Mouse (Mus musculus): Measurements from ENCODE around the gene Rpia. TPM values are rescaled to one million over a fixed set of nuclear protein-coding genes. Genes with fewer than 3 reads are reported as not detected.

The Rpia gene
- polyA plus RNA-seq, 1 experiment: 15.7 TPM

GRCm38 (mm10) chr6:70805820-70806513 is 13.9 kb upstream of the Rpia start:
- DNase-seq (ENCODE audit: extremely low spot score in 1 of 2, low spot score in 1 of 2): peak in 1 of 2 experiments; percentile 86

GRCm38 (mm10) chr6:70805267-70805666 is 13.2 kb upstream of the Rpia start:
- peak in 1 of 2 experiments; percentile 87 for DNase-seq (ENCODE audit: extremely low spot score in 1 of 2, low spot score in 1 of 2)

GRCm38 (mm10) chr6:70804632-70805031 is 12.6 kb upstream of the Rpia start:
- DNase-seq (ENCODE audit: extremely low spot score in 1 of 2, low spot score in 1 of 2): peak in 1 of 2 experiments; percentile 49

- peak in 1 of 2 experiments; percentile 51 for DNase-seq (ENCODE audit: extremely low spot score in 1 of 2, low spot score in 1 of 2)
Observed at GRCm38 (mm10) chr6:70797581-70798251, 5.7 kb upstream of the Rpia start.

GRCm38 (mm10) chr6:70796940-70797339 is 4.9 kb upstream of the Rpia start:
- DNase-seq (ENCODE audit: extremely low spot score in 1 of 2, low spot score in 1 of 2): no peak

GRCm38 (mm10) chr6:70792644-70793043 is 612 bp upstream of the Rpia start:
- no peak for DNase-seq (ENCODE audit: extremely low spot score in 1 of 2, low spot score in 1 of 2)

GRCm38 (mm10) chr6:70790852-70791761 is 925 bp downstream of the Rpia start:
- DNase-seq (ENCODE audit: extremely low spot score in 1 of 2, low spot score in 1 of 2): no peak

GRCm38 (mm10) chr6:70790034-70790650 is 1.9 kb downstream of the Rpia start:
- no peak for DNase-seq (ENCODE audit: extremely low spot score in 1 of 2, low spot score in 1 of 2)

- no peak for DNase-seq (ENCODE audit: extremely low spot score in 1 of 2, low spot score in 1 of 2)
Observed at GRCm38 (mm10) chr6:70789134-70789533, 2.9 kb downstream of the Rpia start.

GRCm38 (mm10) chr6:70787524-70787923 is 4.5 kb downstream of the Rpia start:
- DNase-seq (ENCODE audit: extremely low spot score in 1 of 2, low spot score in 1 of 2): no peak

- DNase-seq (ENCODE audit: extremely low spot score in 1 of 2, low spot score in 1 of 2): no peak
Observed at GRCm38 (mm10) chr6:70785852-70786251, 6.2 kb downstream of the Rpia start.

GRCm38 (mm10) chr6:70784811-70785210 is 7.2 kb downstream of the Rpia start:
- DNase-seq (ENCODE audit: extremely low spot score in 1 of 2, low spot score in 1 of 2): no peak

- DNase-seq (ENCODE audit: extremely low spot score in 1 of 2, low spot score in 1 of 2): no peak
Observed at GRCm38 (mm10) chr6:70781336-70781735, 10.7 kb downstream of the Rpia start.

- DNase-seq (ENCODE audit: extremely low spot score in 1 of 2, low spot score in 1 of 2): no peak
Observed at GRCm38 (mm10) chr6:70774372-70774771, 17.7 kb downstream of the Rpia start.

- DNase-seq (ENCODE audit: extremely low spot score in 1 of 2, low spot score in 1 of 2): no peak
Observed at GRCm38 (mm10) chr6:70773769-70774168, 18.3 kb downstream of the Rpia start.

- peak; percentile 49 to 90 for DNase-seq (ENCODE audit: extremely low spot score in 1 of 2, low spot score in 1 of 2)
Observed at GRCm38 (mm10) chr6:70768769-70769168, 23.3 kb downstream of the Rpia start.

- DNase-seq (ENCODE audit: extremely low spot score in 1 of 2, low spot score in 1 of 2): no peak
Observed at GRCm38 (mm10) chr6:70765076-70765475, 27.0 kb downstream of the Rpia start.

GRCm38 (mm10) chr6:70764551-70764950 is 27.5 kb downstream of the Rpia start:
- no peak for DNase-seq (ENCODE audit: extremely low spot score in 1 of 2, low spot score in 1 of 2)

- DNase-seq (ENCODE audit: extremely low spot score in 1 of 2, low spot score in 1 of 2): no peak
Observed at GRCm38 (mm10) chr6:70763881-70764280, 28.2 kb downstream of the Rpia start.

- no peak for DNase-seq (ENCODE audit: extremely low spot score in 1 of 2, low spot score in 1 of 2)
Observed at GRCm38 (mm10) chr6:70762659-70763058, 29.4 kb downstream of the Rpia start.

- DNase-seq (ENCODE audit: extremely low spot score in 1 of 2, low spot score in 1 of 2): no peak
Observed at GRCm38 (mm10) chr6:70760951-70761350, 31.1 kb downstream of the Rpia start.

Data from frontal cortex, adult 2 months (tissue).